Mouse (Mus musculus) left cerebral cortex, postnatal 25 days (tissue): ENCODE data around the gene Rps6kb2. TPM values are rescaled to one million over a fixed set of nuclear protein-coding genes. Genes with fewer than 3 reads are reported as not detected.

Experiments
- DNase-seq, 2 experiments: peaks; one replicate each; pipeline ENCODE4 v3.0.0; 2022; ENCODE audit warnings: low spot score in 2 of 2, mixed read lengths in 1 of 2
- intact Hi-C: fragments of 180-260 bp; cut with DNase I; formaldehyde crosslinking; loops from one replicate; pipeline ENCODE4 v1.15.1; 2025
- total RNA-seq, 2 experiments: library from RNA; stranded (reverse); gene quantifications; 2 replicates each; pipeline ENCODE4 v1.2.3; 2021

Rps6kb2 gene
- total RNA-seq, 2 experiments from 2014 or later, result 28.5 to 32.0 TPM

DNA sequence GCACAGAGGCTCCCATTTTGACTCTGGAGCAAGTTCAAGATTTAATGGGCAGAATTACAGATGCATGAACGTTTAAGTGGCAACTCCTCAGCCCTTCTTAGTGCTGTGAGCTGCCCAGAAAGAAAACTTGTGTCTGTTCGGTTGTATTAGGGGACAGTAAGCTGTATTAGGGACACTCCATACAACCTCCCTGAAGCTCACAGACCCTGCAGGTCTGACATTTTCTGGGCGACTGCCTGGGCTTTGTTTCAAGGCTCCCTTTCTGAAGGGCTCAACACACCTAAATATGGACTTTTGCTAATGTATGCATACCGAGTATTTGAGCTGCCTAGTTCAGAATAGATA, 361 bp upstream of the Rps6kb2 start:
- intact Hi-C loops, result loop anchor here (2.0 kb wide), 1 partner anchor 37 kb away; no protein-coding TSS in a partner anchor

DNA sequence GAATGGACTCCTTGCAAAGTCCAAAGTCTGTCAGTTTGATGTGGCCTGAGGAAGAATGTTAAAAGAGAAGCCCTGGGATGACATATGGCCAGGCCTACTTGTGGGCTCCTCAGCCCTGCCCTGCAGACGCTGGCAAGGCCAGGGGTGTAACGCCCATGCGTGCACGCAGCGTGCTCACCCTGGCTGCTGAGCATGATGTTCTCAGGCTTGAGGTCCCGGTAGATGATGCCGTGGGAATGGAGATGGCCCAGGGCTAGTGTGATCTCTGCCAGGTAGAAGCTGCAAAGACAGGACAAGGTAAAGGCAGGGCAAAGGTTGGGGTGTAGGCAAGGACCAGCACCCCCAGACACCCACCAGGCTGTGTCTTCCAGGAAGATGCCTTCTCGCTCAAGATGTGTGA, 4.1 kb downstream of the Rps6kb2 start:
- intact Hi-C loops, result no loop called here
- DNase-seq, result no peak

More for the DNA sequence above, 361 bp upstream of the Rps6kb2 start:
- no peak for DNase-seq

DNA sequence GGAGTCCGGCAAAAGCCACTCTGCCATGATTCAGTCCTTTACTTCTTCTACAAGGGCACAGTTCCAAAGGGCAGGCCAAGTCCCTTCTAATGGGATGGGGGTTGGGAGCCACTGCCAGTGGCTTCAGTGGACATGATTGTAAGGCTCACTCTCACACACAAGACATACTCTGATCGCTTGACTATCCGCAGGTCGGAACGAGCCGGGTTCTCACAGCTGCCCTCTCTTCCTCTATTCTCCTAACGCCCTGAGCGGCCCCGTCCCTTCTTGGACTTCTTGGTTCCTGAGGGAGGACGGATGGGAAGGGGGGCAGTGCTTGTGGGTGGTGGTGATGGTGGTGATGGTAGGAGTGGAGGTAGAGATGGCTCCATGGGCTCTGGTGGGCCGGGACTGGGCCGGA, 6.4 kb downstream of the Rps6kb2 start:
- intact Hi-C loops, result no loop called here
- DNase-seq, result no peak

DNA sequence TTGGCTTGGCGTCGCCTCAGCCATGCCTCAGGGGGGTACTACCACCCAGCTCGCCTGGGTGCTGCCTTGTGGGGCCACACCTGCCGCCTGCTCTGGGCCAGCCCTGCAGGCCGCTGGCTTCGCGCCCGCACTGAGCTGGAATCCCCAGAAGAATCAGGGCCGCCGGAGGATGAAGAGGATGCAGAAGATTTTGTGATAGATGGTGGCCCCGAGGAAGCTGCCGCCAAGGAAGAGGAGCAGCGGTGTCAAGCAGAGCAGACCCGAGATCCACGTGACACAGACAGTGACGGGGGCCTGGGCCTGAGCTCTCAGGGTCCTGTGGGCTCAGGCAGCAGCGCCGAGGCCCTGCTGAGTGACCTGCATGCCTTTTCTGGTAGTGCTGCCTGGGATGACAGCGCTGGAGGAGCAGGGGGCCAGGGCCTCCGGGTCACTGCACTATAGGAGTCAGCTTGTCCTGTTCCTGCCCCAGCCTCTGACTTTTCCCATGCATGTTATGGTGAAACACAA, 7.0 kb downstream of the Rps6kb2 start:
- DNase-seq, result no peak
- intact Hi-C loops, result no loop called here

DNA sequence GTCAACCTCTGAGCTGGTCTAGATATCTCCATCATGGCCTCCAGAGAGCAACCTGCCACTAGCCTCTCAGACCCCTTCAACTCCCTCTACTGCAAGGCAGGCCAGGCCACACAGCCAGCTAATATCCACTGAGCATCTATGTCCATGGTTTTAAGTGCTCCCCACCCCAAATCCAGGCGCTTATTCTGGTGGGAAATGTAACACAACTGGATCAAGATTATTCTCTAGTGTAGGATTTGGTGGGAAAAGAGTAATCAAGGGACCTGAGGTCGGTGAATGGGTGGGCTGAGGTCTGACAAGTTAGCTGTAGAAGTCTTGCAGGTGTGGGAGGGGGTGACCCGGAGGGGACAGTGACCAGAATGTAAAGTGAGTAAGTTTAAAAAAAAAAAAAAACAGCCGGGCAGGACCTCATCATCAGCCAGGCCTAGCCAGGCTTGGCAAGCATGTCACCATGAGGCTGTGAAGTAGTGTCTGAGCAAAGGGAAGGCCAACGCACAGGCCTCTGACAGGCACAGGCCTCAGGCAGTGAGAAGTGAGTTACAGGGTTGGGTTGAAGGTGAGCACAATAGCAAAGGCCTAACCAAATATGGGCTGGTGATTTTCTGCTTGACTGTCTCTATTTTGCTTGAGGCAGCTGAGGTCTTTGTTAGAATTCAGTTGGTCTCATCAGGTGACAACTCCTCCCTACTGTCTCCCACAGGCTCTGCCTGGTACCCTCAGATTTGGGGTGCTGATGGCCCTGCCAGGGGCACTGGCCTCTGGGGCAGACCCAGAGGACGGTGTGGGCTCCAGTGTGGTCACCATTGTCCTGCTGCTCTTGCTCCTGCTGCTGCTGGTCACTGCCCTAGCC, 7.7 kb downstream of the Rps6kb2 start:
- intact Hi-C loops, result no loop called here
- DNase-seq, result no peak

DNA sequence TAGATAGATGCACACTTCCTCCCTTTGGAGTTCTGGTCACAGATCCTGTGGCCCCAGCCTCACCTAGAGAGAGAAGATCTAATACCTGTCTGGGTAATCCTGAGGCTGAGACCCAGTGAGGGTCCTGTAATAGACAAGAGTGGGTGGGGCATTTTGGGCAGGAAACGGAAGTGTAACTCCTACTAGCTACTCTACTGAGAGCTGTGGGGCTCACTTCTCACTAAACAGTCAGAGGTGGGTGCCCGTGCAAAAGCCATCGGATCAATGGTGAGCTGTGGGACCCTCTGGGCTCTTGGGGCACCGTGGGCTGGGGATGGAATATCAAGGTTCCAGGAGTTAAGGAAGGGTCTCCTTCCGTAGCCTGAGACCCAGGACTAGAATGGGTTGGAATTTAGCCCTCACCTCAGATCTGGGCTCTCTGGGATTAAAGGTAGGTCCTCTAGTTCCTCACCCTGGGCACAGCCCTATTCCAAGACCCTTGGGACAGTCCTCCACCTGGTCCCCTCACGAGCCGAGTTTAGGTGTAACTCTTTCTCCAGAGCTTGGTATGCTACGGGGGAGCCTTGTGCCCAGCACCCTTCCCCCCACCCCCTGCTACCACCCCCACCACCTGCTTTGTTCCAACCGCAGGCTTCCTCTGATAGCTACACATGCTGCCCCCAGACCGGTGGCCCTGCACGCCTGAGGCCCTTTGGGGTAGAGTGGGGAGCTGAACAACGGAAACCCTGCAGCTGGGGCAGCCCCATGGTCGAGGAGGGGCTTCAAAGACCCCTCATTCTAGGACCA, 8.5 kb downstream of the Rps6kb2 start:
- no peak for DNase-seq
- intact Hi-C loops, result no loop called here

DNA sequence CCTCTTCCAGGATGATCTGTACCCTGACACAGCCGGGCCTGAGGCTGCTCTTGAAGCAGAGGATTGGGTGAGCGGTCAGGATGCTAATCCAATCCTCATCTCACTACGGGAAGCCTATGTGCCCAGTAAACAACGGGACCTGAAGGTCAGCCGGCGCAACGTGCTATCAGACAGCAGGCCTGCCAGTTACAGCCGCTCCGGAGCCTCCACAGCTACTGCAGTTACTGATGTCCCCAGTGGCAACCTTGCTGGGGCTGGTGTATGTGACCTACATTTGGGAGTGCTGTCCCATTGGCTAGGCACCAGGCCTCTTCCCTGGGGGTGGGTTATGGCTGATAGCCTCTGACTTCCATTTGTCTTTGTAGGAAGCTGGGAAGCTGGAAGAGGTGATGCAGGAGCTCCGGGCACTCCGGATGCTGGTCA, 9.9 kb downstream of the Rps6kb2 start, which contains the start of gene Ptprcap:
Ptprcap (plus strand) TSS at position 373 of the 423 bp plus-strand sequence.
- DNase-seq, result no peak
- intact Hi-C loops, result no loop called here

DNA sequence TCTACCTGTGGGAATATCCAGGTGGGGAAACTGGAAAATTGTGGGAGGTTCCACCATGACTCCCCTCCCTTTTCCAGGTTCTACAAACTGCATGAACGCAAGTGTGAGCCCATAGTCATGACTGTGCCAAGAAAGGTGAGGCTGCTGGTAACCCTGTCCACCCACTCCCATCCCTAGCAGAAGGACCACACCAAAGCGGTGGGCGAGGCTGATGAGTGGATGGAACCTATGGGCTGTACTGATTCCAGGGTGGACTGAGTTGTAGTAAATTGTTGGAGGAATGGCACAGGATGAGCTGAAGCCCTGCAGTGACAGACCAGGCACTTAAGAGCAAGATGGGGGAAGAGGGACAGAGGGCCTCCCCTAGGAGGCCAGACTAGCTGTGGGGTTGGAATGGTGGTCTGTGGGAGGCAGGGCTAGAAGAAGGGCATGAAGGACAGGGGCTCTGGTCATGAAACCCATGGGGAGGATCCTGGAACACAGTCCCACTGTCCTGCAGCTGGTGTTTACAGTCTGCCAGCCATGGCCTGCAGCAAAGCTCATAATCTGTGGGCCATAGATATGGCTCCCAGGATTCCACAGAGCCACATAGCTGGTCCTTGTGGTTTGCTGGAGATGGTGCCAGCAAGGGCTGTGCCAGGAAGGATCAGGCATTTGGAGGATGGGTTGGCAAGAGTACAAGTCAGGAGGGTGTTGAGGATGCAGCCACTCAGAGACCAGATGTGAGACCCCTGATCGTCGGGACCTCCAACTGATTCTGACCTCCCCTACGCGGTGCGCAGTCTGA, 10.5 kb downstream of the Rps6kb2 start:
- no peak for DNase-seq
- intact Hi-C loops, result no loop called here

DNA sequence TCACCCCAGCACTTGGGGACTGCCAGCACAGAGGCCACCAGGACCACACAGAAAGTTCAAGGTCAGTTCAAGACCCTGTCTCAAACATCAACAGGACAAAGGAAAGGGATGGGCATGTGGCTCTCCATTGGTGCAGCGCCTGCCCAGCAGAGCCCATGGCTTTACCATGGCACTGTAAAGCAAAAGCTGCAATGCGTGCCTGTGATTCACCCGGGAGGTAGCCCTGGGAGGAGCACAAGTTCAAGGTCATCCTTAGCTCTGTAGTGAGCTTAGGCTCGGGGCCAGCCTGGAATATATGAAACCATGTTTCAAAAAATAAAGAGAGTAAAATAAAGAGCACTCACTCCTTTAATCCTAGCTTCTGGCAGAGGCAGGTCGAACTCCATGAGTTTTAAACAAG, 11.3 kb downstream of the Rps6kb2 start:
- no peak for DNase-seq
- intact Hi-C loops, result no loop called here

DNA sequence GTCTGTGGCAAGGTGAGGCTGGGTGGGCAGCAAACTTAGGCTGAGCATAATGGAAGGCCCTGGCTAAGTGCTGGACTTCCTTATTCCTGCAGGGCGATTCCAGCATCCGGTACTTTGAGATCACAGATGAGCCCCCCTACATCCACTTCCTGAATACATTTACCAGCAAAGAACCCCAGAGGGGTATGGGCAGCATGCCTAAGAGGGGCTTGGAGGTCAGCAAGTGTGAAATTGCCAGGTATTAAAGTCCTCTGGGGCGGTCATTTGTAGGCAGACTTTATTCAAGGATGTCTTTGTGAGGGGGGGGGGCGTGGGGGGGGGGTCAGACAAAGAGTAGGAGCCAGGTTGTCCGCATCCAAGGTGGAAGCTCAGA, 11.7 kb downstream of the Rps6kb2 start:
- intact Hi-C loops, result no loop called here
- no peak for DNase-seq

DNA sequence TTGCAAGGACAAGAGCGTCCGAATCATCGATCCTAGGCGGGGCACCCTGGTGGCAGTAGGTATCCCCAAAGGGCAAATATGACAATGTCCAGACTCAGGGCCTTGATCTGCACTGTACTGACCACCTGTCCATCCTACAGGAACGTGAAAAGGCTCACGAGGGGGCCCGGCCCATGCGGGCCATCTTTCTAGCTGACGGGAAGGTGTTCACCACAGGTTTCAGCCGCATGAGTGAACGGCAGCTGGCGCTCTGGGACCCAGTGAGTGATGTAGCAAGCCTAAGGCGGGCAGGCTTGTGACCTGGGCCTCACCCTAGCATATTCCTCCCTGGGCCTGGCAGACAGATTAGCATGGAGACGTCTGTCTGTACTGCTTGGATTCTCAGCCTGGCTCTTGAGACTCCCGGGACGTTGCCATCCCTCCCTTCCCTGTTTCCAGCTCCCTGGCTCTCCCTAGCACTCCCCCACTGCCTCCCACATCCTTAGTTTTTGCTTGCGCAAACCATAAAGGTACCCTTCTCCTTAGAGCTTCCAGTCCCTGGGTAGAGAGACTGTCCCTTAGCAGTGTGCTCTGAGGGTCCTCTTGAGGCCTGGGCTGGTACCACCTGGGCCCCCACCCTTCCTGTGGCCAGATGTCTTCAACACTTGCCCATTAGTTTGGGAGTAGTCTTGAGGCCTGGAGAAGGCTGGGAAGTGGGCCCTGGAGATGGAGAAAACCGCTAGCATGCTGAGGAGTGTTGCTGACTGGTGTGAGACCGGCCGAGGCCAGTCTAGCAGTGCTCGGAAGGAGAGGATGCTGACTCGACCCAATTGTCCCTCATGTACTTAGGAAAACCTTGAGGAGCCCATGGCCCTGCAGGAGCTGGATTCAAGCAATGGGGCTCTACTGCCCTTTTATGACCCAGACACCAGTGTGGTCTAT, 12.3 kb downstream of the Rps6kb2 start:
- no peak for DNase-seq

DNA sequence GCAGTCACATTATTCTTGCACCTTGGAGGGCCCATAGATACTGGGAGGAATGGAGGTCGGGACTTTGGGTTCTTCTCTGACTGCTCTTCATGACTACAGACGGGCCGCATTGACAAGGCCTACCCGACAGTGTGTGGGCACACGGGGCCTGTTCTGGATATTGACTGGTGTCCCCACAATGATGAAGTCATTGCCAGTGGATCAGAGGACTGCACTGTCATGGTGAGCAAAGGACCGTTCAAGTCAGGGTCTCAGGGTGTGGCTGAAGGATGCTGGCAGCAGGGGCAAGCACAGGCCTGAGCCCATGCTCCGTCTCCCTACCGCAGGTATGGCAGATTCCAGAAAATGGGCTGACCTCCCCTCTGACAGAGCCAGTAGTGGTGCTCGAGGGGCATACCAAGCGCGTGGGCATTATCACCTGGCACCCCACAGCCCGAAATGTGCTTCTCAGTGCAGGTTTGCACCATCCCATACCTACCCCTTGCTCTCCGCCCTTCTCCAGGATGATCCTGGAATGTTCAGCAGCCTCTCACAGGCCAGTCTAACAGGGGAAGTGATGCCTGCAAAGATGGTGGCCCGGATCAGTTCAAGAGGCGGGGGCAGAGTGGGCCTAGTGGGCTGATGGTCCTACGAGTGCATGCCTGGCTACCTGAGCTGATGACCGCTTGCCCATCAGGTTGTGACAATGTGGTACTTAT, 13.2 kb downstream of the Rps6kb2 start:
- DNase-seq, result no peak
- intact Hi-C loops, result no loop called here

More for the DNA sequence above, 12.3 kb downstream of the Rps6kb2 start:
- intact Hi-C loops, result no loop called here

DNA sequence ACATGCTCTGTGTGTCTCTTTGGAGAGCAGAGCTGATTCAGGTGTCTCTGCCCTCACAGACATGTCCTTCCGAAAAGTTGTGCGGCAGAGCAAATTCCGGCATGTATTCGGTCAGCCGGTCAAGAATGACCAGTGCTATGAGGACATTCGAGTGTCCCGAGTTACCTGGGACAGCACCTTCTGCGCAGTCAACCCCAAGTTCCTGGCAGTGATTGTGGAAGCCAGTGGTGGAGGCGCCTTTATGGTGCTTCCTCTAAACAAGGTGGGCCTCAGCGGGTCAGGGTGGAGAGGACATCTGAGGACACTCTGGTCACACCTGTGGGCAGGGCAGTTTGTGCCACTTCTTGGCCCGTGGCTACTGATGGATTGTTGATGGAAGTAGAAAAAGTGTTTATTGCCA, 13.9 kb downstream of the Rps6kb2 start:
- intact Hi-C loops, result no loop called here
- DNase-seq, result no peak

DNA sequence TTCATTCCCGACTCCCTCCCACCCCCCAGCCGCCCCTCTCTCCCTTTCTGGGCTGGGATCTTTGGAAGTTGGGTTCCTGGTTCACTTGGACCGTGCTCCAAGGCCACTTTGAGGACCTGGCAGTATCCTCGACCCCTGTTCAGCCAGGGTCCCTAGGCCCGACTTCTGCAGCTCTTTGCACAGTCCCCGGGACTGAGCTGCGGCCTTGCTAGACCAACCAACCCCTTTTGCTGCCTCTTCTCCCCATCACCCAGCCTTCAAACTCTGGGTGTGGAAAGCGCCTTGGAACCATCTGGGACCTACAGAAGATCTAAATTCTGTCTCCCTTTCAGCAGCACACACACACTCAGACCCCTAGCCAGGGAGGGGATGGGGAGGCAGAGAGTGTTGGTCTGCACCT, 14.3 kb downstream of the Rps6kb2 start:
- intact Hi-C loops, result no loop called here
- DNase-seq, result no peak

DNA sequence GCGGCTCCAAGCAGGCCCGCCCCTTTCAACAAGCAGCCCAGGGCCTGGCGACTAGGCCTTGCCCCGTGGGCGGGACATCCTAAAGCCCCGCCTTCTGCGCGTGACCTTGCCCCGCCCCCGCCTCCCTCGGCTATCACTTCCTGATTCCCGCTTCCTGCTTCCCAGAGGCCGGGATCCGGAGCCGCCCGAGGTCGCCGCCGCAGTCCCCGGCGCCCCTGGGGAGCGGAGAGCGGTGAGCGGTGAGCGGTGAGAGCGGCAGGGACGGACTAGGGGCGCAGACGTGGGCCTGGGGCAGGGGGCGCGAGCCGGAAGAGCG, 14.7 kb downstream of the Rps6kb2 start, which contains the start of gene Coro1b:
Coro1b (plus strand) TSS at position 129 of the 316 bp plus-strand sequence.
- intact Hi-C loops, result no loop called here
- peak; percentile 92 to 96 for DNase-seq

DNA sequence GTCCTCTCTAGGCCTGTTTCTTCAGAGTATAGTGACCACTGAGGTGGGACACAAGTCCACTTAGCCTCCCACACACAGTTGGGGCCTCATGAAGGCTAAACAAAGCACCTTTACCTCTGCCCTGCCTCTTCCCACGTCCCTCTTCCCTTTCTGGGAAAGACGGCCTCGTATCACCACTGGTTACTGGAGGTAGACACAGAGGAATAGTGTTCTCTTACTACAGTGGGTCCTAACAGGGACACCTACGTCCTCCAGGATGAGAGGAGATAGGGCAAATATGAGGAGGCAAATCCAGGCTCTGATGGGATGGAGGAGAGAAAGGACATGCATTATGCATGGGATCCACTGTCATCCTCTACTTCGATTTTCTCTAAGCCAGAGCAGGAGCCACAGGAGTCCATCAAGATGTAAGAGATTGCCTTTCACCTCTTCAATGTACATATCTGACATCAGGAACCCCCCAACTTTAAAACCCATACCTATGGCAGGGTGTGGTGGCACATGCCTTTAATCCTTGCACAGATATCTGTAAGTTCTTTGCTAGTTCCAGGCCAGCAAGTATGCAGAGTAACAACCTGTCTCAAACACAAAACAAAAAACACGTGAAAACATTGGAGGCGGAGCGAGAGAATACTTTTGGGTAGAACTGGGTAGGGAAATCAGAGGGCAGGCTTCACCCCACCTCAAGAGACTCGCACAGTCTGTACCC, 15.2 kb downstream of the Rps6kb2 start:
- DNase-seq, result no peak
- intact Hi-C loops, result loop anchor here (2.0 kb wide), 1 partner anchor 17 kb away; no protein-coding TSS in a partner anchor

DNA sequence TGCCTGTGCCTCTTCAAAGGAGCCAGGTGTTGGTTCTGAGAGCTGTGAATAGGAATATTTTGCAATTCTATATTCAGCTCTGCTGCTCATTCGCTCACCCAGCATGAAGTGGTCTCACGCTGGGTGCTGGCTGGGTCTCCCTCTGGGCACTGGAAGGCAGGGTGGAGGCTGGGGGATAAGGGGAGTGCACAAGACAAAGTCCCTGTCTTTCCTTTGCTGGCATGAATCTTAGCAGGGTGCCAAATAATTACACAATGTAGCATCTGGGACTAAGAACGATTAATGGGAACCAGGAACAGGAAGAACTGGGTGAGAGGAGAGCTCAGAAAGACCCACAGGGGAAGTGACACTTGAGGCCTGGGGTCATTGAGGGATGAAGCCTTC, 16.1 kb downstream of the Rps6kb2 start:
- no peak for DNase-seq
- intact Hi-C loops, result loop anchor here (2.0 kb wide), 1 partner anchor 16 kb away; no protein-coding TSS in a partner anchor
